ENCODE assay signal across 8 mouse cellular contexts in genomic region chr16:44558471-44559329, GRCm38 (mm10). TPM values are rescaled to one million over a fixed set of nuclear protein-coding genes. Genes with fewer than 3 reads are reported as not detected.
A peak's percentile ranks its signal among the peaks of the same experiment; 100 is the strongest.
DNase-seq lines count a peak whose midpoint lies in the region; ATAC-seq and TF ChIP-seq lines count a peak whose summit lies in the region.

TSS of gene Boc (minus strand) at chr16:44558897.

- ATAC-seq in hindbrain, embryonic 14.5 days (ENCODE audit: low FRiP score): peak; percentile 68

- H3K27me3 ChIP-seq in hindbrain, embryonic 14.5 days (ENCODE audit: control insufficient read depth, insufficient read depth, low read length): no peaks in the 10 kb centered on the region

- H3K9ac ChIP-seq in hindbrain, embryonic 14.5 days: peak within 1 kb of the TSS; percentile 79

- no peaks in the 10 kb centered on the region for H3K36me3 ChIP-seq in hindbrain, embryonic 14.5 days (replicated peaks; ENCODE audit: control insufficient read depth, insufficient read depth)

- no peaks in the 10 kb centered on the region for H3K9me3 ChIP-seq in hindbrain, embryonic 14.5 days (ENCODE audit: control insufficient read depth, low read length)

- WGBS in hindbrain, embryonic 14.5 days: under 1% methylated on average over 44 of the region's 46 CpGs

- peak within 1 kb of the TSS; percentile 95 for H3K4me3 ChIP-seq in gastrocnemius, adult 2 months
- peak within 1 kb of the TSS; percentile 65 for H3K4me3 ChIP-seq in hindbrain, embryonic 14.5 days (replicated peaks; ENCODE audit: low read length)

- peaks cover 15% of the 10 kb centered on the region; the same call in 1 of the 2 replicates for H3K4me1 ChIP-seq in hindbrain, embryonic 14.5 days (replicated peaks; ENCODE audit: control insufficient read depth, insufficient read depth, low read length)

- peak; percentile 78 for DNase-seq in ZHBTc4 (ENCODE audit: low read depth, low spot score)
- peak; percentile 84 to 88 for DNase-seq in cerebellum, postnatal 25 days
- peak; percentile 80 for DNase-seq in gastrocnemius, adult 2 months
- peak; percentile 68 for DNase-seq in hindbrain, embryonic 14.5 days (ENCODE audit: low spot score)
- peak; percentile 56 to 70 for DNase-seq in left cerebral cortex, adult 18-20 months (ENCODE audit: low spot score in 2 of 2)
- peak; percentile 79 for DNase-seq in lung, postnatal 36 days
- peak; percentile 72 for DNase-seq in retina, embryonic 14.5 days (ENCODE audit: low spot score)
- peak; percentile 73 for DNase-seq in yolk sac, embryonic 10.5 days (ENCODE audit: low spot score)

- H3K4me2 ChIP-seq in hindbrain, embryonic 14.5 days (replicated peaks): peak within 1 kb of the TSS; percentile 88

- TF ChIP-seq CTCF in gastrocnemius, adult 2 months (IDR thresholded peaks at IDR 0.05): no peak

- H3K27ac ChIP-seq in gastrocnemius, adult 2 months: peak within 1 kb of the TSS; percentile 92
- peak within 1 kb of the TSS; percentile 81 for H3K27ac ChIP-seq in hindbrain, embryonic 14.5 days

- intact Hi-C loops in gastrocnemius, adult 2 months (cut with DNase I): loop anchor here (5.0 kb wide), 1 partner anchor 71 kb away; no protein-coding TSS in a partner anchor

RNA-seq across cellular contexts. Expression of gene Boc, which starts in this region (rescaled TPM):
- 1 to 10 TPM; 2.6 to 5.0 TPM for total RNA-seq in gastrocnemius, adult 2 months (2021)
- polyA plus RNA-seq in hindbrain, embryonic 14.5 days (2014; fragmentation: Nextera tagmentation; extraction: Ambion mirVana): 10.1 and 11.8 TPM in 2 replicates
- 10 to 100 TPM; 19.5 to 23.5 TPM for total RNA-seq in left cerebral cortex, adult 18-20 months (2021)

Comparison
In these comparisons a context has a peak if more than half of its experiments do, and no peak if none do; other contexts are left out.
1. Peak in every context shown above with its lines: DNase-seq, ATAC-seq, H3K4me3 ChIP-seq and H3K27ac ChIP-seq.